Comparison of ENCODE assay signal across 10 mouse cellular contexts in the genomic region with DNA sequence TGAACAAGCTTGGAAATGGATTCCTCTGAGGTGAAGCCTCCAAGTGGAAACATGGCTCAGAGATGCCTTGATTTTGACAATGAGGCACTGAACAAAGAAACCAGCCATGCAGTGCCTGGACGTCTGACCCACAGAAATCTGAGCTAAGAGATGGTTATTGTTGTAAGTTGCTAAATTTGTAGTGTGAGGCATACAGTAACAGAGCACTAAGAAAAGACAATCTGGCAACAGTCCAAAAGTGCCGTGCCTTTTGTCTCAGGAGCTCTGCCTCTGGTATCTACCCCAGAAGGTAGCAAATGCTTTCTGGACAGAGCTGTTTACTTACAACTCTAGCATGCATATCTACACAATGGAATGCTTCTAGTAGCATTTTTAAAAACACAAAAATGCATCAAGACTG. TPM values are rescaled to one million over a fixed set of nuclear protein-coding genes. Genes with fewer than 3 reads are reported as not detected.
A peak's percentile ranks its signal among the peaks of the same experiment; 100 is the strongest.
DNase-seq lines count a peak whose midpoint lies in the region; ATAC-seq and TF ChIP-seq lines count a peak whose summit lies in the region.
"Had no signal": no experiment of that assay in that cellular context is flagged by ENCODE, and none has a peak within 500 bp of the region (broad histone marks: within the 10 kb centered on the region; RNA-seq: fewer than 3 reads in every experiment).

No protein-coding gene starts in this region.

- H3K9ac ChIP-seq in lung, embryonic 14.5 days: no peak overlapping the region
- H3K9ac ChIP-seq in liver, embryonic 15.5 days: no peak overlapping the region

- no peak overlapping the region for H3K4me2 ChIP-seq in lung, embryonic 14.5 days
- H3K4me2 ChIP-seq in liver, embryonic 15.5 days: peak overlapping the region; percentile 57

- no peaks in the 10 kb centered on the region for H3K27me3 ChIP-seq in lung, embryonic 14.5 days (ENCODE audit: insufficient read depth, low read length)
- H3K27me3 ChIP-seq in liver, embryonic 15.5 days: no peaks in the 10 kb centered on the region

- 0 out of 2 replicates have a peak, but pooled peaks cover 5% of the 10 kb centered on the region for H3K4me1 ChIP-seq in lung, embryonic 14.5 days (ENCODE audit: insufficient read depth)
- H3K4me1 ChIP-seq in liver, embryonic 15.5 days (replicated peaks): peaks cover 35% of the 10 kb centered on the region

- intact Hi-C loops in heart, postnatal 25 days (cut with DNase I): no loop called here
- intact Hi-C loops in left cerebral cortex, postnatal 10 days (cut with DNase I): no loop called here

- ATAC-seq in lung, embryonic 14.5 days (ENCODE audit: insufficient read depth): no peak
- ATAC-seq in liver, embryonic 15.5 days (ENCODE audit: insufficient read depth): no peak

- H3K4me3 ChIP-seq in lung, embryonic 14.5 days (ENCODE audit: low read depth, low read length): no peak overlapping the region
- H3K4me3 ChIP-seq in liver, embryonic 15.5 days (replicated peaks): no peak overlapping the region

- WGBS in lung, embryonic 14.5 days: 20% methylated on average over 2 of the region's 2 CpGs
- WGBS in liver, embryonic 15.5 days (ENCODE audit: insufficient replicate concordance): 27% methylated on average over 2 of the region's 2 CpGs

- H3K27ac ChIP-seq in lung, embryonic 14.5 days (ENCODE audit: low read depth): 0 out of 2 replicates have a peak overlapping the region, but pooled peaks have one; percentile 2
- H3K27ac ChIP-seq in liver, embryonic 15.5 days (replicated peaks): peak overlapping the region; percentile 69; the same call in 1 of the 2 replicates

- no peaks in the 10 kb centered on the region for H3K9me3 ChIP-seq in lung, embryonic 14.5 days (ENCODE audit: low read depth, low read length)
- H3K9me3 ChIP-seq in liver, embryonic 15.5 days (replicated peaks): no peaks in the 10 kb centered on the region

- 0 out of 2 replicates have a peak, but pooled peaks cover 1% of the 10 kb centered on the region for H3K36me3 ChIP-seq in lung, embryonic 14.5 days (ENCODE audit: insufficient read depth)
- H3K36me3 ChIP-seq in liver, embryonic 15.5 days (replicated peaks): 0 out of 2 replicates have a peak, but pooled peaks cover 3% of the 10 kb centered on the region

- TF ChIP-seq CTCF in lung, embryonic 14.5 days (IDR thresholded peaks at IDR 0.05; ENCODE audit: low read depth): no peak

- peak; percentile 23 to 31 for DNase-seq in heart, adult 18-20 months
- no peak for DNase-seq in heart, postnatal 25 days (ENCODE audit: low spot score)
- peak; percentile 71 for DNase-seq in lung, embryonic 14.5 days
- no peak for DNase-seq in lung, postnatal 36 days
- peak; percentile 34 for DNase-seq in c-Kit-positive CD71-positive TER-119-negative erythroid progenitor cells, embryonic 14.5 days (ENCODE audit: low read depth)
- no peak for DNase-seq in left cerebral cortex, postnatal 10 days (ENCODE audit: extremely low spot score in 1 of 2, low spot score in 2 of 2)
- DNase-seq in gastrocnemius, adult 18-20 months (ENCODE audit: low spot score): no peak
- DNase-seq: cerebellum, postnatal 25 days; thymus, postnatal 36 days had no signal

RNA-seq across cellular contexts. Expression of a gene that starts 13.3 kb away (rescaled TPM):
- 1 to 10 TPM; 7.1 to 7.8 TPM for total RNA-seq in heart, adult 18-20 months (2021)
- 1 to 10 TPM; 6.3 to 7.4 TPM for total RNA-seq in heart, postnatal 25 days (2021)
- polyA plus RNA-seq in lung, embryonic 14.5 days (2014; fragmentation: Nextera tagmentation; extraction: Ambion mirVana): 4.4 TPM in 2 replicates
- polyA plus RNA-seq in liver, embryonic 15.5 days (2015; fragmentation: Nextera tagmentation; extraction: Ambion mirVana): 1.6 and 1.7 TPM in 2 replicates
- total RNA-seq in left cerebral cortex, postnatal 10 days (2021): 10 to 100 TPM; 21.2 to 22.0 TPM
- 1 to 10 TPM; 7.5 to 8.3 TPM for total RNA-seq in gastrocnemius, adult 18-20 months (2021)

RNA-seq across cellular contexts. Expression of a gene that starts 27.3 kb away (rescaled TPM):
- 10 to 100 TPM; 52.5 to 66.6 TPM for total RNA-seq in heart, adult 18-20 months (2021)
- total RNA-seq in heart, postnatal 25 days (2021): 10 to 100 TPM; 57.0 to 59.8 TPM
- polyA plus RNA-seq in lung, embryonic 14.5 days (2014; fragmentation: Nextera tagmentation; extraction: Ambion mirVana): 39.4 and 51.6 TPM in 2 replicates
- 6.6 and 8.6 TPM in 2 replicates for polyA plus RNA-seq in liver, embryonic 15.5 days (2015; fragmentation: Nextera tagmentation; extraction: Ambion mirVana)
- 100 to 1,000 TPM; 168 to 171 TPM for total RNA-seq in left cerebral cortex, postnatal 10 days (2021)
- 10 to 100 TPM; 59.5 to 67.8 TPM for total RNA-seq in gastrocnemius, adult 18-20 months (2021)

Comparison
In these comparisons a context has a peak if more than half of its experiments do, and no peak if none do; other contexts are left out.
1. DNase-seq: peak in heart, adult 18-20 months (2 of 2), lung, embryonic 14.5 days (single experiment) and c-Kit-positive CD71-positive TER-119-negative erythroid progenitor cells, embryonic 14.5 days (single experiment); none in heart, postnatal 25 days (single experiment), lung, postnatal 36 days (single experiment), left cerebral cortex, postnatal 10 days (0 of 2) and gastrocnemius, adult 18-20 months (single experiment).